Mouse (Mus musculus): Measurements from ENCODE around the gene Atl2. TPM values are rescaled to one million over a fixed set of nuclear protein-coding genes. Genes with fewer than 3 reads are reported as not detected.

The Atl2 gene
- polyA plus RNA-seq, 1 experiment from 2014 or later = 42.4 TPM

- Histone ChIP-seq H3K4me2 (replicated peaks; ENCODE audit: low read depth, low read length) (no peak overlapping the region), H3K27me3 (ENCODE audit: control insufficient read depth, insufficient read depth, low read length) (no peaks in the 10 kb centered on the region), H3K4me1 (ENCODE audit: control insufficient read depth, insufficient read depth, low read length) (0 out of 2 replicates have a peak, but pooled peaks cover 6% of the 10 kb centered on the region), H3K4me3 (ENCODE audit: low read depth, low read length) (no peak overlapping the region), H3K36me3 (ENCODE audit: control insufficient read depth, insufficient read depth, low read length) (no peaks in the 10 kb centered on the region), H3K27ac (ENCODE audit: low read length) (no peak overlapping the region), H3K9me3 (ENCODE audit: control insufficient read depth, low read depth, low read length) (no peaks in the 10 kb centered on the region), H3K9ac (replicated peaks; ENCODE audit: low read depth, low read length) (no peak overlapping the region)
- ATAC-seq (ENCODE audit: insufficient number of reproducible peaks, insufficient read depth, low FRiP score, low read depth) = no peak
- WGBS = 79% methylated on average over 1 of the region's 1 CpGs
Observed at GRCm38 (mm10) chr17:79824406-79824805, 71.5 kb downstream of the Atl2 start.

GRCm38 (mm10) chr17:79818884-79819283 is 77.0 kb downstream of the Atl2 start:
- ATAC-seq (ENCODE audit: insufficient number of reproducible peaks, insufficient read depth, low FRiP score, low read depth) = no peak
- Histone ChIP-seq H3K4me2 (replicated peaks; ENCODE audit: low read depth, low read length) (no peak overlapping the region), H3K36me3 (ENCODE audit: control insufficient read depth, insufficient read depth, low read length) (no peaks in the 10 kb centered on the region), H3K27me3 (ENCODE audit: control insufficient read depth, insufficient read depth, low read length) (no peaks in the 10 kb centered on the region), H3K9ac (replicated peaks; ENCODE audit: low read depth, low read length) (no peak overlapping the region), H3K4me3 (ENCODE audit: low read depth, low read length) (no peak overlapping the region), H3K9me3 (ENCODE audit: control insufficient read depth, low read depth, low read length) (no peaks in the 10 kb centered on the region), H3K27ac (ENCODE audit: low read length) (no peak overlapping the region), H3K4me1 (ENCODE audit: control insufficient read depth, insufficient read depth, low read length) (peaks cover 14% of the 10 kb centered on the region)
- WGBS = 32% methylated on average over 3 of the region's 3 CpGs

- Histone ChIP-seq H3K36me3 (ENCODE audit: control insufficient read depth, insufficient read depth, low read length) (no peaks in the 10 kb centered on the region), H3K4me1 (ENCODE audit: control insufficient read depth, insufficient read depth, low read length) (peaks cover 14% of the 10 kb centered on the region), H3K27me3 (ENCODE audit: control insufficient read depth, insufficient read depth, low read length) (no peaks in the 10 kb centered on the region), H3K4me3 (ENCODE audit: low read depth, low read length) (no peak overlapping the region), H3K9ac (replicated peaks; ENCODE audit: low read depth, low read length) (no peak overlapping the region), H3K9me3 (ENCODE audit: control insufficient read depth, low read depth, low read length) (no peaks in the 10 kb centered on the region), H3K4me2 (replicated peaks; ENCODE audit: low read depth, low read length) (no peak overlapping the region), H3K27ac (ENCODE audit: low read length) (no peak overlapping the region)
- no peak for ATAC-seq (ENCODE audit: insufficient number of reproducible peaks, insufficient read depth, low FRiP score, low read depth)
- 16% methylated on average over 7 of the region's 7 CpGs for WGBS
Observed at GRCm38 (mm10) chr17:79817995-79818394, 77.9 kb downstream of the Atl2 start.

GRCm38 (mm10) chr17:79817551-79817950 is 78.4 kb downstream of the Atl2 start:
- ATAC-seq (ENCODE audit: insufficient number of reproducible peaks, insufficient read depth, low FRiP score, low read depth) = no peak
- Histone ChIP-seq H3K4me1 (ENCODE audit: control insufficient read depth, insufficient read depth, low read length) (peaks cover 14% of the 10 kb centered on the region), H3K4me2 (replicated peaks; ENCODE audit: low read depth, low read length) (no peak overlapping the region), H3K9me3 (ENCODE audit: control insufficient read depth, low read depth, low read length) (no peaks in the 10 kb centered on the region), H3K4me3 (ENCODE audit: low read depth, low read length) (no peak overlapping the region), H3K36me3 (ENCODE audit: control insufficient read depth, insufficient read depth, low read length) (no peaks in the 10 kb centered on the region), H3K27ac (ENCODE audit: low read length) (no peak overlapping the region), H3K9ac (replicated peaks; ENCODE audit: low read depth, low read length) (no peak overlapping the region), H3K27me3 (ENCODE audit: control insufficient read depth, insufficient read depth, low read length) (no peaks in the 10 kb centered on the region)
- WGBS = 66% methylated on average over 9 of the region's 9 CpGs

- H3K4me2 ChIP-seq (replicated peaks; ENCODE audit: low read depth, low read length) = no peak overlapping the region
- H3K9ac ChIP-seq (replicated peaks; ENCODE audit: low read depth, low read length) = no peak overlapping the region
- no peak overlapping the region for H3K4me3 ChIP-seq (ENCODE audit: low read depth, low read length)
- no peak for ATAC-seq (ENCODE audit: insufficient number of reproducible peaks, insufficient read depth, low FRiP score, low read depth)
- peaks cover 14% of the 10 kb centered on the region for H3K4me1 ChIP-seq (ENCODE audit: control insufficient read depth, insufficient read depth, low read length)
- no peaks in the 10 kb centered on the region for H3K36me3 ChIP-seq (ENCODE audit: control insufficient read depth, insufficient read depth, low read length)
- no peak overlapping the region for H3K27ac ChIP-seq (ENCODE audit: low read length)
- no peaks in the 10 kb centered on the region for H3K9me3 ChIP-seq (ENCODE audit: control insufficient read depth, low read depth, low read length)
- 79% methylated on average over 6 of the region's 6 CpGs for WGBS
- H3K27me3 ChIP-seq (ENCODE audit: control insufficient read depth, insufficient read depth, low read length) = no peaks in the 10 kb centered on the region
Observed at GRCm38 (mm10) chr17:79816896-79817295, 79.0 kb downstream of the Atl2 start.

- no peaks in the 10 kb centered on the region for H3K4me1 ChIP-seq (ENCODE audit: control insufficient read depth, insufficient read depth, low read length)
- H3K27me3 ChIP-seq (ENCODE audit: control insufficient read depth, insufficient read depth, low read length) = no peaks in the 10 kb centered on the region
- no peak overlapping the region for H3K27ac ChIP-seq (ENCODE audit: low read length)
- no peaks in the 10 kb centered on the region for H3K36me3 ChIP-seq (ENCODE audit: control insufficient read depth, insufficient read depth, low read length)
- no peak overlapping the region for H3K9ac ChIP-seq (replicated peaks; ENCODE audit: low read depth, low read length)
- 71% methylated on average over 9 of the region's 9 CpGs for WGBS
- H3K9me3 ChIP-seq (ENCODE audit: control insufficient read depth, low read depth, low read length) = no peaks in the 10 kb centered on the region
- no peak overlapping the region for H3K4me3 ChIP-seq (ENCODE audit: low read depth, low read length)
- no peak for ATAC-seq (ENCODE audit: insufficient number of reproducible peaks, insufficient read depth, low FRiP score, low read depth)
- no peak overlapping the region for H3K4me2 ChIP-seq (replicated peaks; ENCODE audit: low read depth, low read length)
Observed at GRCm38 (mm10) chr17:79810421-79810820, 85.5 kb downstream of the Atl2 start.

GRCm38 (mm10) chr17:79809491-79810316 is 86.2 kb downstream of the Atl2 start:
- Histone ChIP-seq H3K36me3 (ENCODE audit: control insufficient read depth, insufficient read depth, low read length) (no peaks in the 10 kb centered on the region), H3K9ac (replicated peaks; ENCODE audit: low read depth, low read length) (no peak overlapping the region), H3K27ac (ENCODE audit: low read length) (no peak overlapping the region), H3K4me3 (ENCODE audit: low read depth, low read length) (no peak overlapping the region), H3K27me3 (ENCODE audit: control insufficient read depth, insufficient read depth, low read length) (no peaks in the 10 kb centered on the region), H3K4me1 (ENCODE audit: control insufficient read depth, insufficient read depth, low read length) (no peaks in the 10 kb centered on the region), H3K9me3 (ENCODE audit: control insufficient read depth, low read depth, low read length) (no peaks in the 10 kb centered on the region), H3K4me2 (replicated peaks; ENCODE audit: low read depth, low read length) (no peak overlapping the region)
- no peak for ATAC-seq (ENCODE audit: insufficient number of reproducible peaks, insufficient read depth, low FRiP score, low read depth)
- 51% methylated on average over 23 of the region's 23 CpGs for WGBS

GRCm38 (mm10) chr17:79807237-79807930 is 88.5 kb downstream of the Atl2 start:
- Histone ChIP-seq H3K27me3 (ENCODE audit: control insufficient read depth, insufficient read depth, low read length) (no peaks in the 10 kb centered on the region), H3K4me2 (replicated peaks; ENCODE audit: low read depth, low read length) (no peak overlapping the region), H3K9ac (replicated peaks; ENCODE audit: low read depth, low read length) (no peak overlapping the region), H3K4me1 (ENCODE audit: control insufficient read depth, insufficient read depth, low read length) (no peaks in the 10 kb centered on the region), H3K27ac (ENCODE audit: low read length) (no peak overlapping the region), H3K36me3 (ENCODE audit: control insufficient read depth, insufficient read depth, low read length) (no peaks in the 10 kb centered on the region), H3K4me3 (ENCODE audit: low read depth, low read length) (no peak overlapping the region), H3K9me3 (ENCODE audit: control insufficient read depth, low read depth, low read length) (no peaks in the 10 kb centered on the region)
- no peak for ATAC-seq (ENCODE audit: insufficient number of reproducible peaks, insufficient read depth, low FRiP score, low read depth)
- WGBS = 72% methylated on average over 8 of the region's 8 CpGs
